Comparison of ENCODE assay signal across 22 mouse cellular contexts in the genomic region with DNA sequence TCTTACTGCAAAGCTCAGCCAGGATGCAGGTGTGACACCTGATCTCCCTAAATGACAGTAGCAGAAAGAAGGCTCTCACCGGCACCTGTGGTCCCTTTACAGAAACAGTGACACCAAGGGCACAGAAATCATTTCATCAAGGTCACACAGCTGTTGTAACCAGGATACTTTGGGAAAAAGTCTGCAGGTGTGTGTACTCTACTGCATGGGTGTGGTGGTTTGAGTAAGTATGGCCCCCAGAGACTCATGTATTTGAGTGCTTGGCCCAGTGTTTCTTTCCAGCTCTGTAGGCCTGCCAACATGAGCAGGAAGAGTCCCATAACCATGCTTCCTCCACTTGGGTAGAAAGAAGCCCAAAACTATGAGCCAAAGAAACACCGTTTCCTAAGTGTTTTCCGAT.
DNase-seq lines count a peak whose midpoint lies in the region; ATAC-seq lines count a peak whose summit lies in the region.
"Had no signal": no experiment of that assay in that cellular context is flagged by ENCODE, and none has a peak within 500 bp of the region (broad histone marks: within the 10 kb centered on the region; RNA-seq: fewer than 3 reads in every experiment).

No protein-coding gene starts in this region.

- H3K4me3 ChIP-seq in embryonic facial prominence, embryonic 14.5 days (ENCODE audit: low read depth, low read length): no peak overlapping the region
- no peak overlapping the region for H3K4me3 ChIP-seq in embryonic facial prominence, embryonic 10.5 days
- no peak overlapping the region for H3K4me3 ChIP-seq in limb, embryonic 12.5 days (replicated peaks)
- H3K4me3 ChIP-seq in limb, embryonic 10.5 days: no peak overlapping the region
- H3K4me3 ChIP-seq: embryonic facial prominence, embryonic 12.5 days; embryonic facial prominence, embryonic 15.5 days; erythroblast, embryonic 14.5 days; forebrain, embryonic 10.5 days; forebrain, embryonic 12.5 days had no signal

- no peaks in the 10 kb centered on the region for H3K27me3 ChIP-seq in embryonic facial prominence, embryonic 14.5 days (replicated peaks; ENCODE audit: control insufficient read depth, insufficient read depth, low read length)
- no peaks in the 10 kb centered on the region for H3K27me3 ChIP-seq in embryonic facial prominence, embryonic 10.5 days (replicated peaks; ENCODE audit: low read depth, poor library complexity, severe bottlenecking)
- H3K27me3 ChIP-seq in limb, embryonic 12.5 days: 0 out of 2 replicates have a peak, but pooled peaks cover 2% of the 10 kb centered on the region
- H3K27me3 ChIP-seq in limb, embryonic 10.5 days (ENCODE audit: low read depth, poor library complexity, severe bottlenecking): no peaks in the 10 kb centered on the region
- H3K27me3 ChIP-seq: embryonic facial prominence, embryonic 12.5 days; embryonic facial prominence, embryonic 15.5 days; forebrain, embryonic 12.5 days had no signal

- H3K4me1 ChIP-seq in embryonic facial prominence, embryonic 14.5 days (ENCODE audit: control insufficient read depth, insufficient read depth, low read length): peaks cover 8% of the 10 kb centered on the region
- H3K4me1 ChIP-seq in embryonic facial prominence, embryonic 10.5 days: peaks cover 20% of the 10 kb centered on the region
- peaks cover 15% of the 10 kb centered on the region for H3K4me1 ChIP-seq in limb, embryonic 12.5 days (replicated peaks)
- H3K4me1 ChIP-seq in limb, embryonic 10.5 days: peaks cover 24% of the 10 kb centered on the region

- intact Hi-C loops in gastrocnemius, postnatal 36 days (cut with DNase I): no loop called here

- no peaks in the 10 kb centered on the region for H3K9me3 ChIP-seq in embryonic facial prominence, embryonic 14.5 days (ENCODE audit: control insufficient read depth, low read length)
- H3K9me3 ChIP-seq in embryonic facial prominence, embryonic 10.5 days: no peaks in the 10 kb centered on the region
- H3K9me3 ChIP-seq in limb, embryonic 12.5 days: no peaks in the 10 kb centered on the region
- H3K9me3 ChIP-seq in limb, embryonic 10.5 days (replicated peaks): no peaks in the 10 kb centered on the region
- H3K9me3 ChIP-seq: embryonic facial prominence, embryonic 12.5 days; embryonic facial prominence, embryonic 15.5 days; forebrain, embryonic 10.5 days; forebrain, embryonic 12.5 days had no signal

- 72% methylated on average over 3 of the region's 3 CpGs for WGBS in embryonic facial prominence, embryonic 14.5 days
- WGBS in embryonic facial prominence, embryonic 10.5 days: 78% methylated on average over 3 of the region's 3 CpGs
- WGBS in limb, embryonic 12.5 days: 70% methylated on average over 3 of the region's 3 CpGs
- 86% methylated on average over 3 of the region's 3 CpGs for WGBS in limb, embryonic 10.5 days

- H3K27ac ChIP-seq in embryonic facial prominence, embryonic 14.5 days (replicated peaks; ENCODE audit: low read depth, low read length): no peak overlapping the region
- no peak overlapping the region for H3K27ac ChIP-seq in embryonic facial prominence, embryonic 10.5 days (replicated peaks)
- H3K27ac ChIP-seq in limb, embryonic 12.5 days: 0 out of 2 replicates have a peak overlapping the region, but pooled peaks have one; percentile 7
- no peak overlapping the region for H3K27ac ChIP-seq in limb, embryonic 10.5 days
- H3K27ac ChIP-seq: embryonic facial prominence, embryonic 12.5 days; embryonic facial prominence, embryonic 15.5 days; forebrain, embryonic 10.5 days; forebrain, embryonic 12.5 days had no signal

- DNase-seq in embryonic facial prominence, embryonic 14.5 days (ENCODE audit: low spot score): peak; percentile 21
- no peak for DNase-seq in embryonic facial prominence, embryonic 10.5 days (ENCODE audit: low spot score)
- DNase-seq in limb, embryonic 10.5 days (ENCODE audit: low spot score): no peak
- no peak for DNase-seq in gastrocnemius, postnatal 36 days
- DNase-seq: adrenal gland, adult 2 months; adrenal gland, postnatal 10 days; adrenal gland, postnatal 25 days; cerebellum, adult 11 months; cerebellum, adult 18-20 months; cerebellum, adult 8-10 months; cerebellum, adult 9-11 months; cerebellum, postnatal 14 days; cerebellum, postnatal 36 days; embryo, embryonic 11 days had no signal

- no peaks in the 10 kb centered on the region for H3K36me3 ChIP-seq in embryonic facial prominence, embryonic 14.5 days (ENCODE audit: control insufficient read depth, insufficient read depth, low read length)
- no peaks in the 10 kb centered on the region for H3K36me3 ChIP-seq in embryonic facial prominence, embryonic 10.5 days (replicated peaks)
- H3K36me3 ChIP-seq in limb, embryonic 12.5 days: no peaks in the 10 kb centered on the region
- H3K36me3 ChIP-seq in limb, embryonic 10.5 days: no peaks in the 10 kb centered on the region
- H3K36me3 ChIP-seq: embryonic facial prominence, embryonic 12.5 days; embryonic facial prominence, embryonic 15.5 days; forebrain, embryonic 10.5 days; forebrain, embryonic 12.5 days had no signal

- ATAC-seq in embryonic facial prominence, embryonic 14.5 days (ENCODE audit: low read depth): peak; percentile 37; the same call in 1 of the 2 replicates
- ATAC-seq in limb, embryonic 12.5 days (ENCODE audit: insufficient number of reproducible peaks, insufficient read depth, low FRiP score, low TSS enrichment, low read depth): 0 out of 2 replicates have a peak, but pooled peaks have one; percentile 44
- ATAC-seq: forebrain, embryonic 14.5 days; forebrain, embryonic 16.5 days had no signal

- no peak overlapping the region for H3K4me2 ChIP-seq in embryonic facial prominence, embryonic 14.5 days (ENCODE audit: low read depth, low read length)
- H3K4me2 ChIP-seq in limb, embryonic 12.5 days: no peak overlapping the region
- H3K4me2 ChIP-seq: embryonic facial prominence, embryonic 12.5 days; embryonic facial prominence, embryonic 15.5 days; forebrain, embryonic 12.5 days had no signal

- H3K9ac ChIP-seq in embryonic facial prominence, embryonic 14.5 days (ENCODE audit: low read depth, low read length): no peak overlapping the region
- no peak overlapping the region for H3K9ac ChIP-seq in limb, embryonic 12.5 days (replicated peaks)
- H3K9ac ChIP-seq: embryonic facial prominence, embryonic 12.5 days; embryonic facial prominence, embryonic 15.5 days; forebrain, embryonic 12.5 days had no signal
